Mouse (Mus musculus) c-Kit-positive CD71-negative TER-119-negative erythroid progenitor cells, embryonic 14.5 days (primary cell): ENCODE results near the gene Cdrt4.

ENCODE experiments used
- DNase-seq: peaks from one replicate; pipeline ENCODE4 v3.0.0-alpha.2; 2013; ENCODE audit warnings: low read depth

The Cdrt4 gene

GRCm38 (mm10) chr11:62943538-62943937 lies 7.5 kb upstream of the Cdrt4 start:
- DNase-seq = no peak

- no peak for DNase-seq
Measured at GRCm38 (mm10) chr11:62945514-62945913, 5.5 kb upstream of the Cdrt4 start.

- DNase-seq = no peak
Measured at GRCm38 (mm10) chr11:62949548-62949947, 1.4 kb upstream of the Cdrt4 start.

- DNase-seq = no peak
Measured at GRCm38 (mm10) chr11:62954766-62955165, 3.8 kb downstream of the Cdrt4 start.

GRCm38 (mm10) chr11:62955186-62955585 lies 4.2 kb downstream of the Cdrt4 start:
- no peak for DNase-seq

- no peak for DNase-seq
Measured at GRCm38 (mm10) chr11:62955776-62956175, 4.8 kb downstream of the Cdrt4 start.

- no peak for DNase-seq
Measured at GRCm38 (mm10) chr11:62957626-62958180, 6.7 kb downstream of the Cdrt4 start.

GRCm38 (mm10) chr11:62963292-62963691 lies 12.3 kb downstream of the Cdrt4 start:
- DNase-seq = no peak

- no peak for DNase-seq
Measured at GRCm38 (mm10) chr11:62966424-62966764, 15.4 kb downstream of the Cdrt4 start.

GRCm38 (mm10) chr11:62966765-62967633 lies 16.0 kb downstream of the Cdrt4 start:
- DNase-seq = no peak

GRCm38 (mm10) chr11:62977176-62977575 lies 26.2 kb downstream of the Cdrt4 start:
- no peak for DNase-seq

- DNase-seq = no peak
Measured at GRCm38 (mm10) chr11:62978886-62979285, 27.9 kb downstream of the Cdrt4 start.

GRCm38 (mm10) chr11:62981729-62982128 lies 30.7 kb downstream of the Cdrt4 start:
- DNase-seq = no peak

- no peak for DNase-seq
Measured at GRCm38 (mm10) chr11:62983793-62984192, 32.8 kb downstream of the Cdrt4 start.

GRCm38 (mm10) chr11:62984365-62984764 lies 33.4 kb downstream of the Cdrt4 start:
- DNase-seq = no peak

- DNase-seq = no peak
Measured at GRCm38 (mm10) chr11:62985075-62985474, 34.1 kb downstream of the Cdrt4 start.

- DNase-seq = no peak
Measured at GRCm38 (mm10) chr11:62986578-62986977, 35.6 kb downstream of the Cdrt4 start.

GRCm38 (mm10) chr11:62990150-62990685 lies 39.2 kb downstream of the Cdrt4 start:
- DNase-seq = no peak

GRCm38 (mm10) chr11:62990811-62991210 lies 39.8 kb downstream of the Cdrt4 start:
- no peak for DNase-seq

- no peak for DNase-seq
Measured at GRCm38 (mm10) chr11:62992545-62993242, 41.7 kb downstream of the Cdrt4 start.

- DNase-seq = no peak
Measured at GRCm38 (mm10) chr11:62995066-62995754, 44.2 kb downstream of the Cdrt4 start.
